Mouse (Mus musculus): ENCODE measurements around the gene Tmem184b.

The Tmem184b gene

GRCm38 (mm10) chr15:79402836-79403762 is at the start of gene Tmem184b:
TSS of gene Tmem184b (minus strand) at chr15:79403569.
- peak; percentile 56 to 84 for DNase-seq (ENCODE audit: low spot score in 2 of 2)

- no peak for DNase-seq (ENCODE audit: low spot score in 2 of 2)
These were observed 44.7 kb upstream of the Tmem184b start for GRCm38 (mm10) chr15:79448041-79448440.

GRCm38 (mm10) chr15:79445786-79446654 is 42.7 kb upstream of the Tmem184b start:
- no peak for DNase-seq (ENCODE audit: low spot score in 2 of 2)

- DNase-seq (ENCODE audit: low spot score in 2 of 2), result peak in 1 of 2 experiments; percentile 70
These were observed 40.6 kb upstream of the Tmem184b start for GRCm38 (mm10) chr15:79443856-79444410.

GRCm38 (mm10) chr15:79442961-79443518 is 39.7 kb upstream of the Tmem184b start:
- DNase-seq (ENCODE audit: low spot score in 2 of 2), result no peak

- DNase-seq (ENCODE audit: low spot score in 2 of 2), result no peak
These were observed 38.9 kb upstream of the Tmem184b start for GRCm38 (mm10) chr15:79442257-79442611.

- peak in 1 of 2 experiments; percentile 76 for DNase-seq (ENCODE audit: low spot score in 2 of 2)
These were observed 38.2 kb upstream of the Tmem184b start for GRCm38 (mm10) chr15:79441331-79442256.

- DNase-seq (ENCODE audit: low spot score in 2 of 2), result no peak
These were observed 37.4 kb upstream of the Tmem184b start for GRCm38 (mm10) chr15:79440651-79441330.

- peak in 1 of 2 experiments; percentile 64 for DNase-seq (ENCODE audit: low spot score in 2 of 2)
These were observed 36.9 kb upstream of the Tmem184b start for GRCm38 (mm10) chr15:79440223-79440622.

GRCm38 (mm10) chr15:79439386-79439785 is 36.0 kb upstream of the Tmem184b start:
- no peak for DNase-seq (ENCODE audit: low spot score in 2 of 2)

GRCm38 (mm10) chr15:79438816-79439215 is 35.4 kb upstream of the Tmem184b start:
- DNase-seq (ENCODE audit: low spot score in 2 of 2), result no peak

- no peak for DNase-seq (ENCODE audit: low spot score in 2 of 2)
These were observed 34.9 kb upstream of the Tmem184b start for GRCm38 (mm10) chr15:79438209-79438810.

- DNase-seq (ENCODE audit: low spot score in 2 of 2), result no peak
These were observed 34.3 kb upstream of the Tmem184b start for GRCm38 (mm10) chr15:79437541-79438208.

GRCm38 (mm10) chr15:79436481-79436921 is 33.1 kb upstream of the Tmem184b start:
- no peak for DNase-seq (ENCODE audit: low spot score in 2 of 2)

- DNase-seq (ENCODE audit: low spot score in 2 of 2), result no peak
These were observed 31.9 kb upstream of the Tmem184b start for GRCm38 (mm10) chr15:79435191-79435671.

GRCm38 (mm10) chr15:79432892-79433291 is 29.5 kb upstream of the Tmem184b start:
- peak in 1 of 2 experiments; percentile 71 for DNase-seq (ENCODE audit: low spot score in 2 of 2)

GRCm38 (mm10) chr15:79432328-79432727 is 29.0 kb upstream of the Tmem184b start:
- DNase-seq (ENCODE audit: low spot score in 2 of 2), result peak in 1 of 2 experiments; percentile 51

GRCm38 (mm10) chr15:79431925-79432324 is 28.6 kb upstream of the Tmem184b start:
- DNase-seq (ENCODE audit: low spot score in 2 of 2), result no peak
